Mouse (Mus musculus) CH12.LX (cell line): ENCODE results near the gene Snx9. TPM values are rescaled to one million over a fixed set of nuclear protein-coding genes. Genes with fewer than 3 reads are reported as not detected.

Experiments
- DNase-seq: peaks from one replicate; pipeline ENCODE4 v3.0.0-alpha.2; 2013; ENCODE audit errors: extremely low read depth
- H3K27ac ChIP-seq: 2 replicates; pipeline ENCODE4 v1.5.1; 2012; ENCODE audit warnings: low read depth, mild to moderate bottlenecking, control low read depth, moderate library complexity; ENCODE audit not compliant: insufficient read depth
- H3K27me3 ChIP-seq: replicated peaks from 2 replicates; pipeline ENCODE3; 2012; ENCODE audit warnings: inconsistent platforms
- H3K36me3 ChIP-seq, 2 experiments: replicated peaks in 1 of 2; 2 replicates each; pipeline versions ENCODE3 to v1.6.1; 2012; ENCODE audit warnings: inconsistent platforms in 1 of 2, low read length in 1 of 2, mild to moderate bottlenecking in 1 of 2, mixed read lengths in 1 of 2, moderate library complexity in 1 of 2; ENCODE audit not compliant: control insufficient read depth in 1 of 2, insufficient read depth in 1 of 2
- H3K4me1 ChIP-seq, 2 experiments: 2 replicates each; pipeline ENCODE4 v1.6.1; 2012; ENCODE audit warnings: inconsistent platforms in 1 of 2, moderate library complexity in 1 of 2; ENCODE audit not compliant: insufficient read depth in 2 of 2, control insufficient read depth in 1 of 2
- H3K4me2 ChIP-seq: 2 replicates; pipeline ENCODE4 v1.6.1; 2012; ENCODE audit warnings: low read depth, mild to moderate bottlenecking, control low read depth; ENCODE audit not compliant: poor library complexity, insufficient read depth, severe bottlenecking
- H3K4me3 ChIP-seq, 3 experiments: fragments of 150-350 bp in 1 of 3; sonication (generic) in 1 of 3; replicated peaks in 1 of 3; 2 replicates each; pipeline versions ENCODE3 to v1.5.1; 2011 to 2012; ENCODE audit warnings: low read depth in 2 of 3, low read length in 2 of 3, mild to moderate bottlenecking in 2 of 3, moderate library complexity in 2 of 3, control low read depth in 1 of 3, improper control_type of control experiment in 1 of 3, inconsistent platforms in 1 of 3, mixed read lengths in 1 of 3; ENCODE audit not compliant: poor library complexity in 1 of 3
- H3K79me2 ChIP-seq: replicated peaks from 2 replicates; pipeline ENCODE4 v1.6.1; 2012; ENCODE audit warnings: mild to moderate bottlenecking, moderate library complexity; ENCODE audit not compliant: control insufficient read depth, poor library complexity, insufficient read depth, severe bottlenecking; ENCODE audit errors: extremely low read depth
- H3K9ac ChIP-seq: 2 replicates; pipeline ENCODE4 v1.6.1; 2012; ENCODE audit warnings: low read depth, mild to moderate bottlenecking, control low read depth, moderate library complexity; ENCODE audit not compliant: insufficient read depth
- H3K9me3 ChIP-seq: replicated peaks from 2 replicates; pipeline ENCODE3; 2012; ENCODE audit warnings: low read length, inconsistent platforms, mixed read lengths
- BHLHE40 ChIP-seq: IDR thresholded peaks from 2 replicates; pipeline ENCODE4 v1.6.1; 2011; ENCODE audit warnings: mild to moderate bottlenecking, low read depth, low read length, improper control_type of control experiment
- CTCF ChIP-seq, 2 experiments: IDR thresholded peaks in 1 of 2; conservative IDR thresholded peaks in 1 of 2; 2 replicates each; pipeline ENCODE4 v1.5.1; 2011 to 2012; ENCODE audit warnings: low read depth in 2 of 2, low read length in 2 of 2, improper control_type of control experiment in 1 of 2, inconsistent platforms in 1 of 2, mild to moderate bottlenecking in 1 of 2, moderate library complexity in 1 of 2
- E2F4 ChIP-seq: IDR thresholded peaks from 2 replicates; pipeline ENCODE4 v1.6.1; 2011; ENCODE audit warnings: low read depth, low read length, improper control_type of control experiment; ENCODE audit not compliant: insufficient replicate concordance
- EP300 ChIP-seq: IDR thresholded peaks from 2 replicates; pipeline ENCODE4 v1.6.1; 2011; ENCODE audit warnings: low read length, improper control_type of control experiment
- ETS1 ChIP-seq: conservative IDR thresholded peaks from 2 replicates; pipeline ENCODE4 v1.6.1; 2012; ENCODE audit warnings: low read depth, mild to moderate bottlenecking, inconsistent platforms, low read length, improper control_type of control experiment, moderate library complexity
- GABPA ChIP-seq: IDR thresholded peaks from 2 replicates; pipeline ENCODE4 v1.6.1; 2012; ENCODE audit warnings: low read depth, low read length, improper control_type of control experiment, inconsistent platforms; ENCODE audit not compliant: insufficient replicate concordance
- IRF4 ChIP-seq: IDR thresholded peaks from 2 replicates; pipeline ENCODE4 v1.6.1; 2014; ENCODE audit warnings: low read depth, mild to moderate bottlenecking, inconsistent platforms, low read length, improper control_type of control experiment
- JUN ChIP-seq: IDR thresholded peaks from 2 replicates; pipeline ENCODE4 v1.6.1; 2011; ENCODE audit warnings: low read depth, mild to moderate bottlenecking, low read length, improper control_type of control experiment, moderate library complexity; ENCODE audit not compliant: insufficient read depth
- JUND ChIP-seq: conservative IDR thresholded peaks from 2 replicates; pipeline ENCODE4 v1.6.1; 2011; ENCODE audit warnings: low read depth, low read length, improper control_type of control experiment
- KAT2A ChIP-seq: IDR thresholded peaks from 2 replicates; pipeline ENCODE4 v1.6.1; 2012; ENCODE audit warnings: low read length, improper control_type of control experiment, inconsistent platforms; ENCODE audit not compliant: insufficient replicate concordance
- MAFK ChIP-seq: IDR thresholded peaks from 2 replicates; pipeline ENCODE4 v1.6.1; 2011; ENCODE audit warnings: low read length, improper control_type of control experiment; ENCODE audit not compliant: insufficient replicate concordance
- MAZ ChIP-seq: IDR thresholded peaks from 2 replicates; pipeline ENCODE4 v1.6.1; 2012; ENCODE audit warnings: low read depth, mild to moderate bottlenecking, inconsistent platforms, low read length, improper control_type of control experiment, moderate library complexity
- MEF2A ChIP-seq: IDR thresholded peaks from 2 replicates; pipeline ENCODE4 v1.6.1; 2014; ENCODE audit warnings: low read depth, mild to moderate bottlenecking, inconsistent platforms, low read length, improper control_type of control experiment, borderline replicate concordance
- MXI1 ChIP-seq: IDR thresholded peaks from 2 replicates; pipeline ENCODE4 v1.6.1; 2011; ENCODE audit warnings: mild to moderate bottlenecking, low read depth, low read length, improper control_type of control experiment
- MYC ChIP-seq: IDR thresholded peaks from 2 replicates; pipeline ENCODE4 v1.6.1; 2011; ENCODE audit warnings: low read depth, mild to moderate bottlenecking, improper control_type of control experiment, low read length
- NELFE ChIP-seq: IDR thresholded peaks from 2 replicates; pipeline ENCODE4 v1.6.1; 2011; ENCODE audit warnings: low read depth, low read length, improper control_type of control experiment
- NRF1 ChIP-seq: IDR thresholded peaks from 2 replicates; pipeline ENCODE4 v1.6.1; 2014; ENCODE audit warnings: low read depth, mild to moderate bottlenecking, inconsistent platforms, low read length, improper control_type of control experiment, moderate library complexity
- SIN3A ChIP-seq: IDR thresholded peaks from 2 replicates; pipeline ENCODE4 v1.6.1; 2012; ENCODE audit warnings: low read length, improper control_type of control experiment, inconsistent platforms
- TBP ChIP-seq: conservative IDR thresholded peaks from 2 replicates; pipeline ENCODE4 v1.6.1; 2011; ENCODE audit warnings: low read depth, low read length, improper control_type of control experiment
- TCF12 ChIP-seq: IDR thresholded peaks from 2 replicates; pipeline ENCODE4 v1.6.1; 2014; ENCODE audit warnings: low read depth, mild to moderate bottlenecking, inconsistent platforms, low read length, improper control_type of control experiment
- USF2 ChIP-seq: conservative IDR thresholded peaks from 2 replicates; pipeline ENCODE4 v1.6.1; 2011; ENCODE audit warnings: low read depth, low read length, improper control_type of control experiment
- ZC3H11A ChIP-seq: IDR thresholded peaks from 2 replicates; pipeline ENCODE4 v1.6.1; 2012; ENCODE audit warnings: low read depth, mild to moderate bottlenecking, inconsistent platforms, low read length, improper control_type of control experiment
- dilution Hi-C: fragments of 300-500 bp; cut with MboI; formaldehyde crosslinking; loops from 2 replicates; pipeline ENCODE4 v1.14.3; 2020; ENCODE audit warnings: low sequenced_read_pairs; ENCODE audit not compliant: extremely low pct_unique_long_range_greater_than_20kb, extremely low pct_ligation_motif_present
- in situ Hi-C: fragments of 300-500 bp; cut with MboI; formaldehyde crosslinking; loops from 3 replicates; pipeline ENCODE4 v1.14.3; 2019; ENCODE audit warnings: low sequenced_read_pairs, low pct_ligation_motif_present, low pct_unique_long_range_greater_than_20kb, mixed read lengths
- polyA plus RNA-seq: library from polyadenylated mRNA; unstranded; fragments of >175 nt; gene quantifications from 2 replicates; pipeline ENCODE4 v1.2.1, GENCODE M21; 2012; ENCODE audit warnings: low read depth; ENCODE audit not compliant: insufficient read length
- total RNA-seq, 2 experiments: library from RNA; depleted of rRNA; stranded (reverse); fragments of 300-350 nt in 1 of 2; fragments of >200 nt in 1 of 2; gene quantifications; 2 replicates each; pipeline ENCODE4 v1.2.3; 2012 to 2014

Gene Snx9
- total and polyA plus RNA-seq, 3 experiments: 16.3 to 26.3 (median 17.1) TPM

GRCm38 (mm10) chr17:5977921-5978504, 136.9 kb downstream of the Snx9 start:
- Histone ChIP-seq H3K9me3 (no peaks in the 10 kb centered on the region), H3K27me3 (no peaks in the 10 kb centered on the region), H3K36me3 (peaks cover 0 to 11% of the 10 kb centered on the region in 2 experiments), H3K9ac (no peak overlapping the region), H3K4me2 (no peak overlapping the region), H3K27ac (no peak overlapping the region), H3K4me3 (peak overlapping the region in 1 of 3 experiments; percentile 66), H3K79me2 (no peaks in the 10 kb centered on the region), H3K4me1 (peaks cover 10 to 65% of the 10 kb centered on the region in 2 experiments)
- dilution Hi-C loops (no loop called here), in situ Hi-C loops (loop anchor here (5.0 kb wide), 2 partner anchors 34 to 36 kb away; partner anchors contain the start of gene Synj2)
- DNase-seq: no peak
- TF ChIP-seq MYC (no peak), JUN (no peak), MAZ (no peak)

DNA sequence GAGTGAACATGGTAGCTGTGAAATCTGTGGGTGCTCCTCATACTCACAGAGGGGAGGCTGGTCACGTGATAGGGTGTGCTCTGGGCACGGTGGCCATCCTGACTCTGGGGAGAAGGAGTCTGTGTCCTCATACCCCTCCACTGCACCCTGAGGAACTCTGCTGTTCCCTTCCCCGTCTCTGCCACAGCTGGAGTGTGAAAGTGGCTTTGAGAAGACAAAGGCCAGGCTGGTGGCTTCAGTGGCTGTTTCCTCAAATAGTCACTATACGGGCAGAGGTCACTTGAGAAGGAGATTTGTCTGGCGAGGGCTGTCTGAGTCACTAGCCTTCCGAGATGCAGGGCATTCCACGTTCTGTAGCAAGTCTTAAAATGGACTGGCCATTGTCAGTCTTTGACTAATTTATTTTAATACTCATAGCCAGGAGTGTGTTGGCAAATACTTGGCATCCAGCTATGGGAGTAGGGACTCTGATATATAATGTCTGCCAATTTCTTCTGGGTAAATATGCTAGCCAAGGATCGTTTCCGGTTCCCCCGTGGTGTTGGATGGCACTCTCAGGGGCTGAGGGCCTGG, 137.5 kb downstream of the Snx9 start:
- Histone ChIP-seq H3K27ac (no peak overlapping the region), H3K79me2 (no peaks in the 10 kb centered on the region), H3K4me3 (no peak overlapping the region), H3K36me3 (peaks cover 0 to 11% of the 10 kb centered on the region in 2 experiments), H3K9me3 (no peaks in the 10 kb centered on the region), H3K27me3 (no peaks in the 10 kb centered on the region), H3K4me2 (no peak overlapping the region), H3K4me1 (peaks cover 16 to 67% of the 10 kb centered on the region in 2 experiments), H3K9ac (no peak overlapping the region)
- TF ChIP-seq NRF1 (no peak), CTCF (conservative IDR thresholded peaks at IDR 0.05 in 1 of 2, IDR thresholded peaks at IDR 0.05 in 1 of 2; ENCODE audit: low read depth in 2 of 2, low read length in 2 of 2) (no peak), E2F4 (no peak), ETS1 (no peak), ZC3H11A (no peak), KAT2A (no peak), SIN3A (no peak), MAFK (no peak), TBP (no peak), MXI1 (no peak), MEF2A (no peak), GABPA (no peak), BHLHE40 (no peak), NELFE (no peak), IRF4 (no peak), JUND (no peak), EP300 (no peak), TCF12 (no peak), MYC (no peak), USF2 (no peak)
- dilution Hi-C loops (no loop called here), in situ Hi-C loops (loop anchor here (5.0 kb wide), 2 partner anchors 34 to 36 kb away; partner anchors contain the start of gene Synj2)
- no peak for DNase-seq
